Comparison of ENCODE assay signal across 9 mouse cellular contexts in genomic region chr19:4036327-4037045, GRCm38 (mm10). TPM values are rescaled to one million over a fixed set of nuclear protein-coding genes. Genes with fewer than 3 reads are reported as not detected.
A peak's percentile ranks its signal among the peaks of the same experiment; 100 is the strongest.
DNase-seq lines count a peak whose midpoint lies in the region; ATAC-seq and TF ChIP-seq lines count a peak whose summit lies in the region.
"Had no signal": no experiment of that assay in that cellular context is flagged by ENCODE, and none has a peak within 500 bp of the region (broad histone marks: within the 10 kb centered on the region; RNA-seq: fewer than 3 reads in every experiment).

No protein-coding gene starts in this region.

- 71% methylated on average over 12 of the region's 12 CpGs for WGBS in hindbrain, embryonic 12.5 days
- WGBS in liver, embryonic 11.5 days: 69% methylated on average over 12 of the region's 12 CpGs
- 29% methylated on average over 12 of the region's 12 CpGs for WGBS in small intestine, adult 2 months

- ATAC-seq in hindbrain, embryonic 12.5 days (ENCODE audit: low FRiP score): no peak
- no peak for ATAC-seq in liver, embryonic 11.5 days (replicated peaks; ENCODE audit: low FRiP score)
- no peak for ATAC-seq in frontal cortex, adult (ENCODE audit: low TSS enrichment)

- no peak for DNase-seq in left cerebral cortex, adult 2 months (ENCODE audit: extremely low spot score in 1 of 2, low spot score in 2 of 2)
- no peak for DNase-seq in left cerebral cortex, adult 8-10 months (ENCODE audit: low spot score in 2 of 2)
- DNase-seq in liver, embryonic 11.5 days (ENCODE audit: low spot score): no peak
- no peak for DNase-seq in kidney, adult 9 months
- DNase-seq: heart, postnatal 4 days; lung, adult 18-20 months had no signal

- intact Hi-C loops in left cerebral cortex, adult 2 months (cut with DNase I): no loop called here

- H3K4me1 ChIP-seq in hindbrain, embryonic 12.5 days: peaks cover 17% of the 10 kb centered on the region
- H3K4me1 ChIP-seq in liver, embryonic 11.5 days (replicated peaks; ENCODE audit: control insufficient read depth, insufficient read depth, low read length): peaks cover 18% of the 10 kb centered on the region; the same call in 1 of the 2 replicates
- H3K4me1 ChIP-seq in small intestine, adult 2 months (ENCODE audit: control insufficient read depth, insufficient read depth, insufficient read length, low read length): peaks cover 19% of the 10 kb centered on the region

- no peak overlapping the region for H3K27ac ChIP-seq in left cerebral cortex, adult 2 months
- no peak overlapping the region for H3K27ac ChIP-seq in hindbrain, embryonic 12.5 days
- no peak overlapping the region; the same call in 1 of the 2 replicates for H3K27ac ChIP-seq in liver, embryonic 11.5 days (ENCODE audit: low read depth, low read length)
- H3K27ac ChIP-seq in small intestine, adult 2 months (ENCODE audit: insufficient read depth, low read depth, low read length): peak overlapping the region; percentile 93

- H3K4me3 ChIP-seq in left cerebral cortex, adult 2 months: 0 out of 2 replicates have a peak overlapping the region, but pooled peaks have one; percentile 9
- H3K4me3 ChIP-seq in hindbrain, embryonic 12.5 days: no peak overlapping the region
- H3K4me3 ChIP-seq in liver, embryonic 11.5 days (ENCODE audit: low read depth, low read length): peak overlapping the region; percentile 13
- H3K4me3 ChIP-seq in small intestine, adult 2 months (ENCODE audit: low read depth, low read length): peak overlapping the region; percentile 55

- peak overlapping the region; percentile 17; the same call in 1 of the 2 replicates for H3K4me2 ChIP-seq in hindbrain, embryonic 12.5 days (replicated peaks)
- peak overlapping the region; percentile 60 for H3K4me2 ChIP-seq in liver, embryonic 11.5 days

- H3K36me3 ChIP-seq in hindbrain, embryonic 12.5 days: no peaks in the 10 kb centered on the region
- no peaks in the 10 kb centered on the region for H3K36me3 ChIP-seq in liver, embryonic 11.5 days (ENCODE audit: control insufficient read depth, insufficient read depth, low read length)
- H3K36me3 ChIP-seq in small intestine, adult 2 months (ENCODE audit: control insufficient read depth, insufficient read depth, low read length): peaks cover 6% of the 10 kb centered on the region

- no peaks in the 10 kb centered on the region for H3K27me3 ChIP-seq in hindbrain, embryonic 12.5 days
- no peaks in the 10 kb centered on the region for H3K27me3 ChIP-seq in liver, embryonic 11.5 days (replicated peaks; ENCODE audit: control insufficient read depth, insufficient read depth, low read length)
- no peaks in the 10 kb centered on the region for H3K27me3 ChIP-seq in small intestine, adult 2 months (ENCODE audit: control insufficient read depth, insufficient read depth, low read length)

- TF ChIP-seq POLR2A in small intestine, adult 2 months (IDR thresholded peaks at IDR 0.05; ENCODE audit: low read depth, low read length): 0 out of 2 replicates have a peak, but pooled peaks have one; percentile 29

- H3K9me3 ChIP-seq in hindbrain, embryonic 12.5 days (replicated peaks): no peaks in the 10 kb centered on the region
- H3K9me3 ChIP-seq in liver, embryonic 11.5 days (ENCODE audit: control insufficient read depth, low read length): no peaks in the 10 kb centered on the region

- no peak for TF ChIP-seq CTCF in left cerebral cortex, adult 2 months (IDR thresholded peaks at IDR 0.05)
- TF ChIP-seq CTCF in small intestine, adult 2 months (IDR thresholded peaks at IDR 0.05; ENCODE audit: extremely low read depth, insufficient read length, insufficient replicate concordance, low read depth, low read length): no peak

- no peak overlapping the region for H3K9ac ChIP-seq in hindbrain, embryonic 12.5 days
- peak overlapping the region; percentile 25; the same call in 1 of the 2 replicates for H3K9ac ChIP-seq in liver, embryonic 11.5 days (ENCODE audit: low read depth, low read length)

RNA-seq across cellular contexts. Expression of gene Gstp1, which starts 1.3 kb away (rescaled TPM):
- total RNA-seq in left cerebral cortex, adult 2 months (2021): 100 to 1,000 TPM; 299 to 324 TPM
- total RNA-seq in left cerebral cortex, adult 8-10 months (2022): 100 to 1,000 TPM; 405 to 436 (median 416) TPM
- 357 and 360 TPM in 2 replicates for polyA plus RNA-seq in hindbrain, embryonic 12.5 days (2016; fragmentation: Nextera tagmentation; extraction: Ambion mirVana)
- 733 and 765 TPM in 2 replicates for polyA plus RNA-seq in liver, embryonic 11.5 days (2014; fragmentation: Nextera tagmentation; extraction: Ambion mirVana)
- polyA plus RNA-seq in small intestine, adult 2 months (2012; rRNA removed): 798 and 1,214 TPM in 2 replicates

RNA-seq across cellular contexts. Expression of gene Gstp2, which starts 9.3 kb away (rescaled TPM):
- 10 to 100 TPM; 39.5 to 52.8 TPM for total RNA-seq in left cerebral cortex, adult 2 months (2021)
- 10 to 100 TPM; 43.0 to 73.3 (median 55.7) TPM for total RNA-seq in left cerebral cortex, adult 8-10 months (2022)
- polyA plus RNA-seq in hindbrain, embryonic 12.5 days (2016; fragmentation: Nextera tagmentation; extraction: Ambion mirVana): 1.5 and 8.3 TPM in 2 replicates
- polyA plus RNA-seq in liver, embryonic 11.5 days (2014; fragmentation: Nextera tagmentation; extraction: Ambion mirVana): 5.5 and 6.1 TPM in 2 replicates
- polyA plus RNA-seq in small intestine, adult 2 months (2012; rRNA removed): 231 and 289 TPM in 2 replicates

RNA-seq across cellular contexts. Expression of gene Gstp3, which starts 22.9 kb away (rescaled TPM):
- total RNA-seq in left cerebral cortex, adult 2 months (2021): not detected
- total RNA-seq in left cerebral cortex, adult 8-10 months (2022): not detected
- not detected in 2 replicates for polyA plus RNA-seq in hindbrain, embryonic 12.5 days (2016; fragmentation: Nextera tagmentation; extraction: Ambion mirVana)
- 14.6 and 16.7 TPM in 2 replicates for polyA plus RNA-seq in liver, embryonic 11.5 days (2014; fragmentation: Nextera tagmentation; extraction: Ambion mirVana)
- 11.8 and 15.0 TPM in 2 replicates for polyA plus RNA-seq in small intestine, adult 2 months (2012; rRNA removed)
- total RNA-seq: heart, postnatal 4 days had no signal

RNA-seq across cellular contexts. Expression of gene Ndufv1, which starts 23.9 kb away (rescaled TPM):
- total RNA-seq in left cerebral cortex, adult 2 months (2021): 100 to 1,000 TPM; 242 to 257 TPM
- total RNA-seq in left cerebral cortex, adult 8-10 months (2022): 100 to 1,000 TPM; 243 to 273 (median 258) TPM
- polyA plus RNA-seq in hindbrain, embryonic 12.5 days (2016; fragmentation: Nextera tagmentation; extraction: Ambion mirVana): 187 and 188 TPM in 2 replicates
- polyA plus RNA-seq in liver, embryonic 11.5 days (2014; fragmentation: Nextera tagmentation; extraction: Ambion mirVana): 232 and 234 TPM in 2 replicates
- 92.8 and 170 TPM in 2 replicates for polyA plus RNA-seq in small intestine, adult 2 months (2012; rRNA removed)

RNA-seq across cellular contexts. Expression of gene Doc2g, which starts 33.4 kb away (rescaled TPM):
- total RNA-seq in left cerebral cortex, adult 2 months (2021): 1 to 10 TPM; 4.8 to 5.9 TPM
- total RNA-seq in left cerebral cortex, adult 8-10 months (2022): 10 to 100 TPM in 1 of 4 experiments, 1 to 10 TPM in 3; 3.9 to 11.7 (median 4.1) TPM
- polyA plus RNA-seq in hindbrain, embryonic 12.5 days (2016; fragmentation: Nextera tagmentation; extraction: Ambion mirVana): 4.4 and 5.8 TPM in 2 replicates
- 2.8 and 4.1 TPM in 2 replicates for polyA plus RNA-seq in liver, embryonic 11.5 days (2014; fragmentation: Nextera tagmentation; extraction: Ambion mirVana)
- polyA plus RNA-seq in small intestine, adult 2 months (2012; rRNA removed): 5.1 and 8.2 TPM in 2 replicates

Comparison
In these comparisons a context has a peak if more than half of its experiments do, and no peak if none do; other contexts are left out.
1. RNA of gene Gstp2, which starts 9.3 kb away (polyA plus RNA-seq): 231 to 289 TPM in small intestine, adult 2 months; 1.5 to 8.3 TPM in hindbrain, embryonic 12.5 days and 5.5 to 6.1 TPM in liver, embryonic 11.5 days; every median in the first group is over 10 times any median in the second.
2. RNA of gene Gstp3, which starts 22.9 kb away (polyA plus RNA-seq): 14.6 to 16.7 TPM in liver, embryonic 11.5 days and 11.8 to 15.0 TPM in small intestine, adult 2 months; not detected in hindbrain, embryonic 12.5 days; every median in the first group is over 10 times any median in the second.